Mouse (Mus musculus) olfactory bulb, adult 2 months (tissue): ENCODE data around the gene Atp1a3.

Experiments
- CTCF ChIP-seq: fragments of 200-500 bp; IDR thresholded peaks from 2 replicates; pipeline ENCODE4 v1.5.1; 2012; ENCODE audit warnings: low read depth, mild to moderate bottlenecking, low read length, moderate library complexity; ENCODE audit not compliant: insufficient read depth
- POLR2A ChIP-seq: fragments of 200-500 bp; IDR thresholded peaks from 2 replicates; pipeline ENCODE4 v1.6.1; 2012; ENCODE audit warnings: mild to moderate bottlenecking, low read depth, low read length, moderate library complexity; ENCODE audit not compliant: insufficient read depth

DNA sequence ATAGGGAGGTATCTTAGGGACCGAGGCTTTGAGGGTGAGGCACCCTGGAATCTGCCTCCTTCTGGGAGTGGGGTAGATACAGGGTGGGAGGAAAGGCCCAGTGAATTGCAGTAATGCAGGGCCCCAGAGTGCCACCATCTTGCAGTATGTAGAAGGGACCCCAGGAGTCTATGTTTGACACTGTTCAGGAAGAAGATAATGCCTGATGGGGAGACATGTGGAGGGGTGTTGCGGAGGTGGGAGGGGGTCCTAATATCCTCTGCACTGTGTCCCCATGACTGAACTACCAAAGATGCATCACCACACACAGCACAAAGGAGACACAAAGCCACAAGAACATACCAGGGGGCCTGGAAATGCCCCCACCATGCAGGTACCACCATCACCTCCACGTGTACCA, 413 bp upstream of the Atp1a3 start:
- TF ChIP-seq CTCF, result no peak
- TF ChIP-seq POLR2A, result no peak
